Mouse (Mus musculus) brain, embryonic 14.5 days (tissue): ENCODE measurements at regions not wholly inside any gene's neighbourhood (a gene's known extent, or its start where the extent isn't known, plus 50 kb on each side); places are given as distances from the start of the nearest gene placed in this dataset.

ENCODE experiments used
- DNase-seq: peaks from one replicate; pipeline ENCODE4 v3.0.0-alpha.2; 2011; ENCODE audit warnings: low read depth
- CTCF ChIP-seq: fragments of 200-500 bp; IDR thresholded peaks from 2 replicates; pipeline ENCODE4 v1.5.1; 2012; ENCODE audit warnings: inconsistent platforms, mild to moderate bottlenecking, moderate library complexity, borderline replicate concordance; ENCODE audit not compliant: insufficient read depth, insufficient read length; ENCODE audit errors: extremely low read depth
- POLR2A ChIP-seq: fragments of 200-500 bp; IDR thresholded peaks from 2 replicates; pipeline ENCODE4 v1.6.1; 2012; ENCODE audit warnings: mild to moderate bottlenecking, inconsistent platforms, borderline replicate concordance; ENCODE audit not compliant: poor library complexity, insufficient read depth, insufficient read length, severe bottlenecking; ENCODE audit errors: extremely low read depth

DNA sequence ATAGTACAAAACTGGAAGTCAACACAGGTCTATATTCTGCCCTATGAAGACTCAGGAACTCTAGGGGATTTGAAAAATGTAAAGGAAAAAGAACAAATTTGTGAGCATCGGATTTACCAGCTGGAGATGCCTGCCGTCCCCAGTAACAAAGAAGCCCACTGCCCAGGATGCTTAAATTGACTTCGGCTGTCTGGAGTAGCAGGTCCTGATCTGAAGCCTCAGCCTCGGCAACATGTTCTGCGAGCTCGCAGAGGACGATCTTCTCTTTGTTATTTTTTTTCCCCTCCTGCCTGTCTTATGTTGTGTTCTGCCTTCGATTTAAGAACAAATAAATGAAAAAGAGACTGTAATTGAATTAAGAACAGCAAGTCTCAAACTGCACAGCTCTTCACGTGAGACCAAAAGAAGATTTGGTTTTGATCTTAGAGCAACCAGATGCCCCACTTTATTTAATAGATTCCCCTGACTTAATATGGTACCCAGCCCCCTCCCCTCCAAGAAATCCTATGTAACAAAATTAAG, 2595.7 kb upstream of the Gm7489 start:
- TF ChIP-seq POLR2A (no peak), CTCF (no peak)
- peak; percentile 66 for DNase-seq

DNA sequence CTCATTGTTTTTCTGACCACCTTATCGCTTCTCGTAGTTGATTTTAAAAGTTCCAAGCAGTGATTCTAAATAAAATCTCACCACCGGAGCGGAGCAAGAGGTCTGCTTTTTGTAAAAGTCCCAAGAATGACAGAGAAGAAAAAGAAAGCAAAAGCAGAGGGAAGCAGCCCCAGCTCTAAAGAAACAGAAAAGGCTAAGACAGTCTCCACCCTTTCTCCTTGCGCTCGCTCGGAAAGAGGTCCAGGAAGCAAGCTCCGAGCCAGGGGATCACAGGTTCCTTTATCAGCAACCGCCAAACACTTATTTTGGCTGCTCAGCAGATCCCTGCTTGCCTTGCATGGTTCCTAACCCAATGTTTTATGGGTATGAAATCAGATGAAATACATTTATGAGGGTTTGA, 2594.8 kb upstream of the Gm7489 start:
- TF ChIP-seq POLR2A (no peak), CTCF (no peak)
- no peak for DNase-seq

GRCm38 (mm10) chr15:51291183-51291582, 2593.5 kb upstream of the Gm7489 start:
- no peak for DNase-seq
- TF ChIP-seq CTCF = no peak
- TF ChIP-seq POLR2A = no peak

DNA sequence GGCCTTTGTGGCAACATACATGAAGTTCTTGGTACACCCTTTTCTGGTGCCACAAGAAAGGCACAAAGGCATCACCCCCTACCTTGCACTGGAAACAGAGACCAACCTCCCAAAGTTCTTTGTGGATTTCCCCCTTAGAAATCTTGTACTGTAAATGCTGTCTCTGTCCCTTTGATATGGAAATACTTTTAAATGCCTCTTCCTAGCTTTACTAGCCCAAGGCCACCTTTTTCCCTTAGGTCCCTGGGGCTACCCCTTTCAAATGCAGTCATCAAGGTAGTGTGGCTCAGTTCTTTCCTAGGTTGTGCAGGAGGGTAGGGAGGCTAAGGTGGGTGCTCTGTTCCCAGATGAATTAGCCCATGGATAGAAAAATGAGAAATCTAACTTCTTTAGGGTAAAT, 2587.9 kb upstream of the Gm7489 start:
- DNase-seq = no peak
- TF ChIP-seq POLR2A (no peak), CTCF (no peak)

GRCm38 (mm10) chr15:51318072-51318471, 2566.6 kb upstream of the Gm7489 start:
- TF ChIP-seq POLR2A (no peak), CTCF (no peak)
- DNase-seq = no peak

GRCm38 (mm10) chr15:51318760-51319159, 2565.9 kb upstream of the Gm7489 start:
- peak; percentile 26 for DNase-seq

GRCm38 (mm10) chr15:51320366-51320894, 2564.3 kb upstream of the Gm7489 start:
- TF ChIP-seq POLR2A = no peak
- TF ChIP-seq CTCF = no peak
- peak; percentile 5 for DNase-seq

More at GRCm38 (mm10) chr15:51318760-51319159, 2565.9 kb upstream of the Gm7489 start:
- no peak for TF ChIP-seq POLR2A
- TF ChIP-seq CTCF = no peak

- TF ChIP-seq CTCF = no peak
- TF ChIP-seq POLR2A = no peak
- DNase-seq = peak; percentile 70
Measured at GRCm38 (mm10) chr15:51323284-51323683, 2561.4 kb upstream of the Gm7489 start.

GRCm38 (mm10) chr15:51324211-51324610, 2560.5 kb upstream of the Gm7489 start:
- TF ChIP-seq POLR2A = no peak
- TF ChIP-seq CTCF = no peak
- DNase-seq = no peak

GRCm38 (mm10) chr15:51327702-51328101, 2557.0 kb upstream of the Gm7489 start:
- DNase-seq = no peak
- TF ChIP-seq POLR2A = no peak
- TF ChIP-seq CTCF = no peak

GRCm38 (mm10) chr15:51336441-51336840, 2548.3 kb upstream of the Gm7489 start:
- no peak for DNase-seq
- TF ChIP-seq POLR2A (no peak), CTCF (no peak)

GRCm38 (mm10) chr15:51346301-51346700, 2538.4 kb upstream of the Gm7489 start:
- no peak for DNase-seq
- TF ChIP-seq CTCF (no peak), POLR2A (no peak)
